Mouse (Mus musculus) cerebellum, adult 9-11 months (tissue): ENCODE data around the gene Celsr2.

Source experiments
- DNase-seq: peaks from one replicate; pipeline ENCODE4 v3.0.0; 2022

The Celsr2 gene

GRCm38 (mm10) chr3:108411754-108412121, 3.6 kb downstream of the Celsr2 start:
- peak; percentile 88 for DNase-seq

- peak; percentile 45 for DNase-seq
Measured at GRCm38 (mm10) chr3:108411026-108411753, 4.2 kb downstream of the Celsr2 start.

- DNase-seq = peak; percentile 49
Measured at GRCm38 (mm10) chr3:108410359-108410714, 5.0 kb downstream of the Celsr2 start.

GRCm38 (mm10) chr3:108409656-108410358, 5.5 kb downstream of the Celsr2 start:
- peak; percentile 62 for DNase-seq

GRCm38 (mm10) chr3:108408517-108409008, 6.8 kb downstream of the Celsr2 start:
- no peak for DNase-seq

- DNase-seq = no peak
Measured at GRCm38 (mm10) chr3:108406306-108406885, 9.0 kb downstream of the Celsr2 start.

- DNase-seq = peak; percentile 48
Measured at GRCm38 (mm10) chr3:108405536-108406305, 9.6 kb downstream of the Celsr2 start.

- peak; percentile 65 for DNase-seq
Measured at GRCm38 (mm10) chr3:108402528-108402920, 12.8 kb downstream of the Celsr2 start.

GRCm38 (mm10) chr3:108401692-108402527, 13.4 kb downstream of the Celsr2 start:
- DNase-seq = peak; percentile 97

- peak; percentile 56 for DNase-seq
Measured at GRCm38 (mm10) chr3:108400442-108400841, 14.9 kb downstream of the Celsr2 start.

- peak; percentile 18 for DNase-seq
Measured at GRCm38 (mm10) chr3:108398281-108398680, 17.1 kb downstream of the Celsr2 start.

GRCm38 (mm10) chr3:108392793-108393192, 22.6 kb downstream of the Celsr2 start:
- no peak for DNase-seq

- DNase-seq = no peak
Measured at GRCm38 (mm10) chr3:108392299-108392698, 23.1 kb downstream of the Celsr2 start.

GRCm38 (mm10) chr3:108389111-108389545, 26.2 kb downstream of the Celsr2 start:
- peak; percentile 94 for DNase-seq

GRCm38 (mm10) chr3:108386186-108386585, 29.2 kb downstream of the Celsr2 start:
- no peak for DNase-seq

GRCm38 (mm10) chr3:108384425-108384824, 30.9 kb downstream of the Celsr2 start:
- DNase-seq = no peak

GRCm38 (mm10) chr3:108383485-108384354, 31.6 kb downstream of the Celsr2 start, which contains the start of gene Psrc1:
Gene Psrc1 (plus strand): TSS chr3:108383839.
- DNase-seq = peak; percentile 81

GRCm38 (mm10) chr3:108381945-108382875, 33.1 kb downstream of the Celsr2 start:
- peak; percentile 15 for DNase-seq

GRCm38 (mm10) chr3:108380695-108381094, 34.7 kb downstream of the Celsr2 start:
- DNase-seq = no peak
